Comparison of ENCODE assay signal across 8 mouse cellular contexts in genomic region chr8:70868559-70869198, GRCm38 (mm10). TPM values are rescaled to one million over a fixed set of nuclear protein-coding genes. Genes with fewer than 3 reads are reported as not detected.
DNase-seq lines count a peak whose midpoint lies in the region; ATAC-seq and TF ChIP-seq lines count a peak whose summit lies in the region.

No protein-coding gene starts in this region.

- peak overlapping the region; percentile 26 for H3K4me2 ChIP-seq in forebrain, embryonic 16.5 days (ENCODE audit: low read length)

- ATAC-seq in forebrain, embryonic 16.5 days, result no peak

- DNase-seq in adrenal gland, postnatal 25 days, result peak; percentile 56
- peak; percentile 83 to 88 for DNase-seq in kidney, postnatal 25 days
- DNase-seq in spleen, postnatal 36 days (ENCODE audit: low spot score in 2 of 2), result peak; percentile 70 to 76
- no peak for DNase-seq in frontal cortex, adult 2 months (ENCODE audit: extremely low spot score in 1 of 2, low spot score in 1 of 2)
- DNase-seq in left cerebral cortex, postnatal 14 days (ENCODE audit: low spot score in 2 of 2), result no peak

- 18% methylated on average over 40 of the region's 40 CpGs for WGBS in forebrain, embryonic 16.5 days

- no peak for TF ChIP-seq CTCF in E14TG2a.4 (conservative IDR thresholded peaks at IDR 0.05; ENCODE audit: low read length)

- H3K9me3 ChIP-seq in E14TG2a.4 (ENCODE audit: low read length), result no peaks in the 10 kb centered on the region
- H3K9me3 ChIP-seq in forebrain, embryonic 16.5 days (ENCODE audit: control insufficient read depth, low read length), result no peaks in the 10 kb centered on the region
- H3K9me3 ChIP-seq in megakaryocyte, embryonic 14.5 days, result no peaks in the 10 kb centered on the region

- peaks cover 28% of the 10 kb centered on the region for H3K36me3 ChIP-seq in E14TG2a.4 (ENCODE audit: insufficient read depth, low read length)
- 0 out of 2 replicates have a peak, but pooled peaks cover 5% of the 10 kb centered on the region for H3K36me3 ChIP-seq in forebrain, embryonic 16.5 days (ENCODE audit: control insufficient read depth, insufficient read depth)
- peaks cover 36% of the 10 kb centered on the region for H3K36me3 ChIP-seq in megakaryocyte, embryonic 14.5 days (replicated peaks; ENCODE audit: low read length)

- peaks cover 78% of the 10 kb centered on the region for H3K4me1 ChIP-seq in E14TG2a.4 (replicated peaks; ENCODE audit: low read depth, low read length)
- peaks cover 50% of the 10 kb centered on the region for H3K4me1 ChIP-seq in forebrain, embryonic 16.5 days (replicated peaks; ENCODE audit: control insufficient read depth, insufficient read depth, low read length)
- H3K4me1 ChIP-seq in megakaryocyte, embryonic 14.5 days, result peaks cover 74% of the 10 kb centered on the region

- H3K27ac ChIP-seq in forebrain, embryonic 16.5 days (ENCODE audit: low read length), result peak overlapping the region; percentile 64

- H3K27me3 ChIP-seq in E14TG2a.4 (ENCODE audit: insufficient read depth, low read length), result peaks cover 14% of the 10 kb centered on the region
- H3K27me3 ChIP-seq in forebrain, embryonic 16.5 days (replicated peaks; ENCODE audit: control insufficient read depth, insufficient read depth, low read length), result no peaks in the 10 kb centered on the region
- peaks cover 14% of the 10 kb centered on the region for H3K27me3 ChIP-seq in megakaryocyte, embryonic 14.5 days (replicated peaks)

- peak overlapping the region; percentile 81 for H3K4me3 ChIP-seq in E14TG2a.4 (replicated peaks; ENCODE audit: low read length)
- H3K4me3 ChIP-seq in forebrain, embryonic 16.5 days (replicated peaks; ENCODE audit: low read length), result no peak overlapping the region
- peak overlapping the region; percentile 67 for H3K4me3 ChIP-seq in megakaryocyte, embryonic 14.5 days (replicated peaks)

- H3K9ac ChIP-seq in forebrain, embryonic 16.5 days (replicated peaks; ENCODE audit: low read depth, low read length), result peak overlapping the region; percentile 55

- intact Hi-C loops in left cerebral cortex, postnatal 14 days (cut with DNase I), result loop anchor here (1.0 kb wide), 1 partner anchor 24 kb away; no protein-coding TSS in a partner anchor

RNA-seq across cellular contexts. Expression of gene Ccdc124, which starts 5.1 kb away (rescaled TPM):
- total RNA-seq in adrenal gland, postnatal 25 days (2021), result 54.6 and 57.5 TPM in 2 replicates
- polyA plus RNA-seq in forebrain, embryonic 16.5 days (2015; fragmentation: Nextera tagmentation; extraction: Ambion mirVana), result 152 and 167 TPM in 2 replicates
- polyA plus RNA-seq in megakaryocyte, embryonic 14.5 days (2012; ENCODE audit: insufficient read depth, low replicate concordance), result 92.6 and 282 TPM in 2 replicates
- polyA plus RNA-seq in frontal cortex, adult 2 months (2012; rRNA removed), result 185 and 189 TPM in 2 replicates
- 10 to 100 TPM; 85.4 to 87.5 TPM for total RNA-seq in left cerebral cortex, postnatal 14 days (2021)

RNA-seq across cellular contexts. Expression of gene Kcnn1, which starts 5.6 kb away (rescaled TPM):
- 2.2 and 3.3 TPM in 2 replicates for total RNA-seq in adrenal gland, postnatal 25 days (2021)
- polyA plus RNA-seq in forebrain, embryonic 16.5 days (2015; fragmentation: Nextera tagmentation; extraction: Ambion mirVana), result 11.2 and 13.4 TPM in 2 replicates
- 3.4 and 11.8 TPM in 2 replicates for polyA plus RNA-seq in megakaryocyte, embryonic 14.5 days (2012; ENCODE audit: insufficient read depth, low replicate concordance)
- polyA plus RNA-seq in frontal cortex, adult 2 months (2012; rRNA removed), result 25.2 and 27.9 TPM in 2 replicates
- 10 to 100 TPM; 17.2 to 19.2 TPM for total RNA-seq in left cerebral cortex, postnatal 14 days (2021)

RNA-seq across cellular contexts. Expression of gene Slc5a5, which starts 23.9 kb away (rescaled TPM):
- 0.09 TPM in 1 of 2 replicates, not detected in the other for total RNA-seq in adrenal gland, postnatal 25 days (2021)
- 1.6 and 1.9 TPM in 2 replicates for polyA plus RNA-seq in forebrain, embryonic 16.5 days (2015; fragmentation: Nextera tagmentation; extraction: Ambion mirVana)
- 0.13 and 1.5 TPM in 2 replicates for polyA plus RNA-seq in megakaryocyte, embryonic 14.5 days (2012; ENCODE audit: insufficient read depth, low replicate concordance)
- 9.9 and 12.3 TPM in 2 replicates for polyA plus RNA-seq in frontal cortex, adult 2 months (2012; rRNA removed)
- total RNA-seq in left cerebral cortex, postnatal 14 days (2021), result 10 to 100 TPM in 1 of 2 experiments, 1 to 10 TPM in 1; 8.4 to 10.3 TPM

RNA-seq across cellular contexts. Expression of gene Rpl18a, which starts 28.5 kb away (rescaled TPM):
- 1,315 and 1,410 TPM in 2 replicates for total RNA-seq in adrenal gland, postnatal 25 days (2021)
- 2,480 and 2,641 TPM in 2 replicates for polyA plus RNA-seq in forebrain, embryonic 16.5 days (2015; fragmentation: Nextera tagmentation; extraction: Ambion mirVana)
- 4,812 and 7,707 TPM in 2 replicates for polyA plus RNA-seq in megakaryocyte, embryonic 14.5 days (2012; ENCODE audit: insufficient read depth, low replicate concordance)
- polyA plus RNA-seq in frontal cortex, adult 2 months (2012; rRNA removed), result 1,785 and 1,788 TPM in 2 replicates
- total RNA-seq in left cerebral cortex, postnatal 14 days (2021), result 100 to 1,000 TPM; 581 to 588 TPM

RNA-seq across cellular contexts. Expression of gene Arrdc2, which starts 29.2 kb away (rescaled TPM):
- 10.6 and 14.4 TPM in 2 replicates for total RNA-seq in adrenal gland, postnatal 25 days (2021)
- polyA plus RNA-seq in forebrain, embryonic 16.5 days (2015; fragmentation: Nextera tagmentation; extraction: Ambion mirVana), result 7.4 and 8.3 TPM in 2 replicates
- 30.6 and 35.6 TPM in 2 replicates for polyA plus RNA-seq in megakaryocyte, embryonic 14.5 days (2012; ENCODE audit: insufficient read depth, low replicate concordance)
- polyA plus RNA-seq in frontal cortex, adult 2 months (2012; rRNA removed), result 24.6 and 27.8 TPM in 2 replicates
- 10 to 100 TPM; 10.2 to 17.2 TPM for total RNA-seq in left cerebral cortex, postnatal 14 days (2021)

Comparison
In these comparisons a context has a peak if more than half of its experiments do, and no peak if none do; other contexts are left out.
1. DNase-seq: peak in adrenal gland, postnatal 25 days (single experiment), kidney, postnatal 25 days (2 of 2) and spleen, postnatal 36 days (2 of 2); none in frontal cortex, adult 2 months (0 of 2) and left cerebral cortex, postnatal 14 days (0 of 2).